Mouse (Mus musculus) left cerebral cortex, adult 9 months (tissue): Measurements from ENCODE around the gene Eif2ak3.

Experiments used
- DNase-seq, 2 experiments: peaks; one replicate each; pipeline ENCODE4 v3.0.0; 2022; ENCODE audit warnings: low spot score in 2 of 2

The Eif2ak3 gene

GRCm38 (mm10) chr6:70898166-70898565 is 53.9 kb downstream of the Eif2ak3 start:
- DNase-seq, result no peak

GRCm38 (mm10) chr6:70899594-70900003 is 55.3 kb downstream of the Eif2ak3 start:
- DNase-seq, result no peak

- DNase-seq, result no peak
Measured at GRCm38 (mm10) chr6:70903689-70904088, 59.4 kb downstream of the Eif2ak3 start.

GRCm38 (mm10) chr6:70909572-70909971 is 65.3 kb downstream of the Eif2ak3 start:
- DNase-seq, result no peak

- DNase-seq, result no peak
Measured at GRCm38 (mm10) chr6:70910285-70910684, 66.0 kb downstream of the Eif2ak3 start.

GRCm38 (mm10) chr6:70911668-70912395 is 67.5 kb downstream of the Eif2ak3 start:
- peak in 1 of 2 experiments; percentile 53 for DNase-seq

GRCm38 (mm10) chr6:70912396-70912765 is 68.1 kb downstream of the Eif2ak3 start:
- no peak for DNase-seq

GRCm38 (mm10) chr6:70918827-70919226 is 74.5 kb downstream of the Eif2ak3 start, which contains the start of gene Tex37:
Tex37 (minus strand) TSS chr6:70918927.
- no peak for DNase-seq

GRCm38 (mm10) chr6:70921274-70922074 is 77.2 kb downstream of the Eif2ak3 start:
- DNase-seq, result peak in 1 of 2 experiments; percentile 54

GRCm38 (mm10) chr6:70931801-70932200 is 87.5 kb downstream of the Eif2ak3 start:
- DNase-seq, result no peak

GRCm38 (mm10) chr6:70953274-70953673 is 109.0 kb downstream of the Eif2ak3 start:
- DNase-seq, result no peak

GRCm38 (mm10) chr6:70954040-70954439 is 109.7 kb downstream of the Eif2ak3 start:
- DNase-seq, result no peak
